Mouse (Mus musculus) liver, embryonic 15.5 days (tissue): ENCODE data around the gene Shisal1. TPM values are rescaled to one million over a fixed set of nuclear protein-coding genes. Genes with fewer than 3 reads are reported as not detected.

Experiments
- ATAC-seq: fragments of 200-750 bp; cut with Nextera tagmentation; 2 replicates; pipeline ENCODE4 v1.8.0; 2017; ENCODE audit warnings: moderate number of reproducible peaks, mild to moderate bottlenecking, moderate library complexity; ENCODE audit not compliant: insufficient read depth
- H3K27ac ChIP-seq: fragments of 300-500 bp; sonication (generic); replicated peaks from 2 replicates; pipeline ENCODE4 v1.5.1; 2015; ENCODE audit warnings: mild to moderate bottlenecking, inconsistent platforms
- H3K27me3 ChIP-seq: fragments of 300-500 bp; sonication (generic); 2 replicates; pipeline ENCODE4 v1.6.1; 2015; ENCODE audit warnings: mild to moderate bottlenecking, inconsistent platforms
- H3K36me3 ChIP-seq: fragments of 300-500 bp; sonication (generic); replicated peaks from 2 replicates; pipeline ENCODE4 v1.6.1; 2015; ENCODE audit warnings: moderate library complexity, mild to moderate bottlenecking, inconsistent platforms
- H3K4me1 ChIP-seq: fragments of 300-500 bp; sonication (generic); replicated peaks from 2 replicates; pipeline ENCODE4 v1.6.1; 2015; ENCODE audit warnings: inconsistent platforms
- H3K4me2 ChIP-seq: fragments of 300-500 bp; sonication (generic); 2 replicates; pipeline ENCODE4 v1.6.1; 2015; ENCODE audit warnings: moderate library complexity, mild to moderate bottlenecking, inconsistent platforms
- H3K4me3 ChIP-seq: fragments of 300-500 bp; sonication (generic); replicated peaks from 2 replicates; pipeline ENCODE4 v1.5.1; 2015; ENCODE audit warnings: mild to moderate bottlenecking, inconsistent platforms
- H3K9ac ChIP-seq: fragments of 300-500 bp; sonication (generic); 2 replicates; pipeline ENCODE4 v1.6.1; 2015; ENCODE audit warnings: moderate library complexity, mild to moderate bottlenecking, inconsistent platforms
- H3K9me3 ChIP-seq: fragments of 300-500 bp; sonication (generic); replicated peaks from 2 replicates; pipeline ENCODE4 v1.6.1; 2016; ENCODE audit warnings: inconsistent platforms
- WGBS: fragments of 180-500 bp; shearing (Covaris S2); methylation state at CpG from one replicate; pipeline ENCODE4 v1.1.7; 2015; ENCODE audit warnings: mixed read lengths; ENCODE audit not compliant: insufficient replicate concordance; 5-methylcytosine and 5-hydroxymethylcytosine counted together
- polyA plus RNA-seq: library from polyadenylated mRNA; unstranded; fragments of >200 nt; fragmentation: Nextera tagmentation; extraction: Ambion mirVana; gene quantifications from 2 replicates; pipeline ENCODE4 v1.2.1, GENCODE M21; 2015

The Shisal1 gene
- polyA plus RNA-seq, 1 experiment from 2014 or later, result 0.20 TPM

GRCm38 (mm10) chr15:84337599-84337998, 109.3 kb downstream of the Shisal1 start:
- H3K4me1 ChIP-seq, result no peaks in the 10 kb centered on the region; the same call in 1 of the 2 replicates
- no peak for ATAC-seq
- no peak overlapping the region for H3K27ac ChIP-seq
- no peak overlapping the region for H3K4me2 ChIP-seq
- 51% methylated on average over 5 of the region's 5 CpGs for whole genome bisulfite sequencing
- no peaks in the 10 kb centered on the region for H3K27me3 ChIP-seq
- H3K4me3 ChIP-seq, result no peak overlapping the region
- no peaks in the 10 kb centered on the region for H3K36me3 ChIP-seq
- no peak overlapping the region for H3K9ac ChIP-seq
- H3K9me3 ChIP-seq, result no peaks in the 10 kb centered on the region

GRCm38 (mm10) chr15:84336281-84336817, 110.5 kb downstream of the Shisal1 start:
- no peaks in the 10 kb centered on the region for H3K36me3 ChIP-seq

GRCm38 (mm10) chr15:84331066-84331612, 115.8 kb downstream of the Shisal1 start:
- 69% methylated on average over 4 of the region's 4 CpGs for WGBS

More at GRCm38 (mm10) chr15:84336281-84336817, 110.5 kb downstream of the Shisal1 start:
- H3K9ac ChIP-seq, result no peak overlapping the region
- no peak overlapping the region for H3K4me2 ChIP-seq
- 36% methylated on average over 12 of the region's 12 CpGs for WGBS
- no peaks in the 10 kb centered on the region for H3K27me3 ChIP-seq
- no peak for ATAC-seq
- no peaks in the 10 kb centered on the region; the same call in 1 of the 2 replicates for H3K4me1 ChIP-seq
- no peaks in the 10 kb centered on the region for H3K9me3 ChIP-seq
- no peak overlapping the region for H3K27ac ChIP-seq
- H3K4me3 ChIP-seq, result no peak overlapping the region

GRCm38 (mm10) chr15:84329940-84330339, 117.0 kb downstream of the Shisal1 start:
- Histone ChIP-seq H3K27me3 (no peaks in the 10 kb centered on the region), H3K4me3 (no peak overlapping the region), H3K9ac (no peak overlapping the region), H3K36me3 (no peaks in the 10 kb centered on the region), H3K4me1 (peaks cover 8% of the 10 kb centered on the region; the same call in 1 of the 2 replicates), H3K9me3 (no peaks in the 10 kb centered on the region), H3K4me2 (no peak overlapping the region), H3K27ac (no peak overlapping the region)
- WGBS, result 64% methylated on average over 8 of the region's 8 CpGs
- ATAC-seq, result no peak

More at GRCm38 (mm10) chr15:84331066-84331612, 115.8 kb downstream of the Shisal1 start:
- no peak overlapping the region for H3K27ac ChIP-seq
- H3K9me3 ChIP-seq, result no peaks in the 10 kb centered on the region
- no peak overlapping the region for H3K4me2 ChIP-seq
- H3K27me3 ChIP-seq, result no peaks in the 10 kb centered on the region
- H3K4me3 ChIP-seq, result no peak overlapping the region
- H3K4me1 ChIP-seq, result no peaks in the 10 kb centered on the region; the same call in 1 of the 2 replicates
- ATAC-seq, result no peak
- H3K36me3 ChIP-seq, result no peaks in the 10 kb centered on the region
- H3K9ac ChIP-seq, result no peak overlapping the region

Other genes with a start within 250 kb of the Shisal1 start
- 5.3 and 6.1 TPM in 2 replicates for gene Parvb, start 215.1 kb downstream of the Shisal1 start, polyA plus RNA-seq
- 13.1 and 13.8 TPM in 2 replicates for gene Parvg, start 123.1 kb downstream of the Shisal1 start, polyA plus RNA-seq
- 0.74 and 0.84 TPM in 2 replicates for gene Rtl6, start 110.7 kb upstream of the Shisal1 start, polyA plus RNA-seq
- 5.1 and 6.2 TPM in 2 replicates for gene Prr5, start 222.5 kb upstream of the Shisal1 start, polyA plus RNA-seq